Mouse (Mus musculus): ENCODE data around the gene 9430015G10Rik. TPM values are rescaled to one million over a fixed set of nuclear protein-coding genes. Genes with fewer than 3 reads are reported as not detected.

Gene 9430015G10Rik
- polyA plus RNA-seq (2012; rRNA removed) = 62.6 and 67.3 TPM in 2 replicates

GRCm38 (mm10) chr4:156109570-156110331 lies at the start of gene 9430015G10Rik:
Gene 9430015G10Rik, plus strand, starts transcription at chr4:156109982.

GRCm38 (mm10) chr4:156130436-156130835 lies 20.7 kb downstream of the 9430015G10Rik start, which contains the start of gene Rnf223:
Gene Rnf223, plus strand, starts transcription at chr4:156130513.

Other genes starting within 250 kb of the 9430015G10Rik start
- gene Tas1r3, start 246.6 kb upstream of the 9430015G10Rik start, polyA plus RNA-seq (2012; rRNA removed) = 0.53 and 0.79 TPM in 2 replicates
- gene Cptp, start 240.5 kb upstream of the 9430015G10Rik start, polyA plus RNA-seq (2012; rRNA removed) = 20.1 and 21.9 TPM in 2 replicates
- 67.9 and 76.2 TPM in 2 replicates for gene Ints11, start 240.4 kb upstream of the 9430015G10Rik start, polyA plus RNA-seq (2012; rRNA removed)
- gene Pusl1, start 218.2 kb upstream of the 9430015G10Rik start, polyA plus RNA-seq (2012; rRNA removed) = 87.2 and 88.3 TPM in 2 replicates
- gene Acap3, start 218.2 kb upstream of the 9430015G10Rik start, polyA plus RNA-seq (2012; rRNA removed) = 101 and 108 TPM in 2 replicates
- 117 and 126 TPM in 2 replicates for gene Ube2j2, start 166.2 kb upstream of the 9430015G10Rik start, polyA plus RNA-seq (2012; rRNA removed)
- 9.6 and 14.8 TPM in 2 replicates for gene C1qtnf12, start 147.7 kb upstream of the 9430015G10Rik start, polyA plus RNA-seq (2012; rRNA removed)
- gene B3galt6, start 117.3 kb upstream of the 9430015G10Rik start, polyA plus RNA-seq (2012; rRNA removed) = 15.3 and 15.5 TPM in 2 replicates
- gene Sdf4, start 117.1 kb upstream of the 9430015G10Rik start, polyA plus RNA-seq (2012; rRNA removed) = 57.2 and 69.7 TPM in 2 replicates
- gene Tnfrsf4, start 96.1 kb upstream of the 9430015G10Rik start, polyA plus RNA-seq (2012; rRNA removed) = 3.8 and 3.9 TPM in 2 replicates
- gene Tnfrsf18, start 83.8 kb upstream of the 9430015G10Rik start, polyA plus RNA-seq (2012; rRNA removed) = 0.29 and 0.54 TPM in 2 replicates
- gene Ttll10, start 50.6 kb upstream of the 9430015G10Rik start, polyA plus RNA-seq (2012; rRNA removed) = 0.05 and 0.55 TPM in 2 replicates
- 2.3 and 3.0 TPM in 2 replicates for gene Rnf223, start 20.5 kb downstream of the 9430015G10Rik start, polyA plus RNA-seq (2012; rRNA removed)
- 456 and 465 TPM in 2 replicates for gene Agrn, start 87.5 kb downstream of the 9430015G10Rik start, polyA plus RNA-seq (2012; rRNA removed)
- gene Isg15, start 90.8 kb downstream of the 9430015G10Rik start, polyA plus RNA-seq (2012; rRNA removed) = 10.0 and 16.4 TPM in 2 replicates
- 4.1 and 4.4 TPM in 2 replicates for gene AW011738, start 93.3 kb downstream of the 9430015G10Rik start, polyA plus RNA-seq (2012; rRNA removed)
- gene Perm1, start 105.9 kb downstream of the 9430015G10Rik start, polyA plus RNA-seq (2012; rRNA removed) = 1.0 and 1.1 TPM in 2 replicates
- 96.4 and 97.6 TPM in 2 replicates for gene Plekhn1, start 124.9 kb downstream of the 9430015G10Rik start, polyA plus RNA-seq (2012; rRNA removed)
- 112 TPM in 2 replicates for gene Noc2l, start 126.0 kb downstream of the 9430015G10Rik start, polyA plus RNA-seq (2012; rRNA removed)
- 5.7 and 6.8 TPM in 2 replicates for gene Samd11, start 145.7 kb downstream of the 9430015G10Rik start, polyA plus RNA-seq (2012; rRNA removed)
- gene Vmn2r-ps159, start 221.1 kb downstream of the 9430015G10Rik start, polyA plus RNA-seq (2012; rRNA removed) = not detected in 2 replicates

All from central nervous system, embryonic 14 days (tissue).